Mouse (Mus musculus) G1E (cell line): ENCODE data around the gene Cck. TPM values are rescaled to one million over a fixed set of nuclear protein-coding genes. Genes with fewer than 3 reads are reported as not detected.

Experiments
- ATAC-seq: 2 replicates; pipeline ENCODE4 v1.8.0; 2016; ENCODE audit warnings: mild to moderate bottlenecking; ENCODE audit not compliant: insufficient number of reproducible peaks, poor library complexity, low FRiP score, severe bottlenecking; ENCODE audit errors: extremely low read depth
- DNase-seq: peaks from one replicate; pipeline ENCODE4 v3.0.0; 2012; ENCODE audit warnings: low spot score
- H3K27me3 ChIP-seq: 2 replicates; pipeline ENCODE4 v1.6.1; 2012; ENCODE audit warnings: mild to moderate bottlenecking, low read length, inconsistent platforms; ENCODE audit not compliant: insufficient read depth
- H3K36me3 ChIP-seq: replicated peaks from 2 replicates; pipeline ENCODE3; 2012; ENCODE audit warnings: mild to moderate bottlenecking, inconsistent platforms
- H3K4me1 ChIP-seq: 2 replicates; pipeline ENCODE4 v1.6.1; 2012; ENCODE audit warnings: low read depth, low read length, inconsistent platforms, mixed read lengths; ENCODE audit not compliant: insufficient read depth
- H3K4me3 ChIP-seq: 2 replicates; pipeline ENCODE4 v1.5.1; 2012; ENCODE audit warnings: low read depth, mild to moderate bottlenecking, inconsistent platforms, low read length, moderate library complexity, mixed read lengths
- H3K9me3 ChIP-seq: replicated peaks from 2 replicates; pipeline ENCODE4 v1.6.1; 2012; ENCODE audit warnings: inconsistent platforms
- CTCF ChIP-seq: IDR thresholded peaks from 2 replicates; pipeline ENCODE4 v1.5.1; 2012; ENCODE audit warnings: low read depth, low read length, inconsistent platforms, mixed read lengths
- GATA1 ChIP-seq: IDR thresholded peaks from 2 replicates; pipeline ENCODE4 v1.6.1; 2012; ENCODE audit warnings: borderline replicate concordance, low read length, inconsistent platforms, mixed read lengths
- GATA2 ChIP-seq: IDR thresholded peaks from 2 replicates; pipeline ENCODE4 v1.6.1; 2012; ENCODE audit warnings: low read depth, low read length, inconsistent platforms, borderline replicate concordance
- POLR2AphosphoS5 ChIP-seq: IDR thresholded peaks from 2 replicates; pipeline ENCODE4 v1.6.1; 2012; ENCODE audit warnings: low read depth, low read length, inconsistent platforms; ENCODE audit not compliant: insufficient replicate concordance
- TAL1 ChIP-seq: conservative IDR thresholded peaks from 2 replicates; pipeline ENCODE4 v1.6.1; 2012; ENCODE audit warnings: low read depth, low read length, inconsistent platforms, mixed read lengths
- polyA plus RNA-seq: library from polyadenylated mRNA; stranded (reverse); fragments of >175 nt; gene quantifications from 2 replicates; pipeline ENCODE4 v1.2.3, GENCODE M21; 2012
- total RNA-seq, 2 experiments: library from RNA; stranded (forward) in 1 of 2; stranded (reverse) in 1 of 2; fragments of 200-1000 nt in 1 of 2; fragments of >200 nt in 1 of 2; fragmentation: Nextera tagmentation in 1 of 2; gene quantifications; 2 replicates each; pipeline ENCODE4 v1.2.3; 2014 to 2017

Gene Cck
- total and polyA plus RNA-seq, 3 experiments = not detected

- ATAC-seq (no peak), DNase-seq (no peak)
- Histone ChIP-seq H3K27me3 (peaks cover 16% of the 10 kb centered on the region), H3K36me3 (no peaks in the 10 kb centered on the region), H3K4me1 (no peaks in the 10 kb centered on the region), H3K9me3 (no peaks in the 10 kb centered on the region), H3K4me3 (no peak overlapping the region)
- no peak for TF ChIP-seq TAL1
- no peak for TF ChIP-seq CTCF
Measured at GRCm38 (mm10) chr9:121491592-121492240, 3.8 kb downstream of the Cck start.

DNA sequence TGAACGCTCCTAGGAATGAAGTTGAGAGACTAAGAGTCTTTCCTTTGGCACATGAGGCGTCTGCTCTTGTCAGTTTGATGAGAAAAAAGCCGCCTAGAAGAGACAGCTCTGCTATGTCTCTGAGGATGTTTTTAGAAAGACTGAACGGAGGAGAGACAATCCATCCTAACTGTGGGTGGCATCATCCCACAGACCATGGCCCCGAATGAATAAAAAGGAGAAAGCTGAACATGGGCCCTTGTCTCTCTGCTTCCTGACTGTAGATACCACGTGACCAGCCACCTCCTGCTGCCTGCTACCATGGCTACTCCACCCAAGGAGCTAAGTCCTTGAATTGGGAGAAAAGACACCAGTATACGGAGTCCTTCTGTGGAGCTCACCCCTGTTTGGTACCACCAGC lies 8.3 kb downstream of the Cck start:
- Histone ChIP-seq H3K4me3 (no peak overlapping the region), H3K36me3 (no peaks in the 10 kb centered on the region), H3K9me3 (no peaks in the 10 kb centered on the region), H3K27me3 (peaks cover 16% of the 10 kb centered on the region; the same call in 1 of the 2 replicates), H3K4me1 (no peaks in the 10 kb centered on the region)
- DNase-seq (no peak), ATAC-seq (no peak)
- TF ChIP-seq POLR2AphosphoS5 (no peak), TAL1 (no peak), GATA1 (no peak), GATA2 (no peak), CTCF (no peak)

- peaks cover 18% of the 10 kb centered on the region for H3K27me3 ChIP-seq
- peaks cover 9% of the 10 kb centered on the region for H3K4me1 ChIP-seq
- H3K9me3 ChIP-seq = no peaks in the 10 kb centered on the region
- ATAC-seq = no peak; the same call in 1 of the 2 replicates
- DNase-seq = peak; percentile 28
- TF ChIP-seq TAL1 (no peak), CTCF (peak; percentile 69), GATA2 (no peak), POLR2AphosphoS5 (no peak), GATA1 (no peak)
- H3K36me3 ChIP-seq = peaks cover 2% of the 10 kb centered on the region
- H3K4me3 ChIP-seq = no peak overlapping the region
Measured at GRCm38 (mm10) chr9:121479453-121479852, 16.0 kb downstream of the Cck start.

DNA sequence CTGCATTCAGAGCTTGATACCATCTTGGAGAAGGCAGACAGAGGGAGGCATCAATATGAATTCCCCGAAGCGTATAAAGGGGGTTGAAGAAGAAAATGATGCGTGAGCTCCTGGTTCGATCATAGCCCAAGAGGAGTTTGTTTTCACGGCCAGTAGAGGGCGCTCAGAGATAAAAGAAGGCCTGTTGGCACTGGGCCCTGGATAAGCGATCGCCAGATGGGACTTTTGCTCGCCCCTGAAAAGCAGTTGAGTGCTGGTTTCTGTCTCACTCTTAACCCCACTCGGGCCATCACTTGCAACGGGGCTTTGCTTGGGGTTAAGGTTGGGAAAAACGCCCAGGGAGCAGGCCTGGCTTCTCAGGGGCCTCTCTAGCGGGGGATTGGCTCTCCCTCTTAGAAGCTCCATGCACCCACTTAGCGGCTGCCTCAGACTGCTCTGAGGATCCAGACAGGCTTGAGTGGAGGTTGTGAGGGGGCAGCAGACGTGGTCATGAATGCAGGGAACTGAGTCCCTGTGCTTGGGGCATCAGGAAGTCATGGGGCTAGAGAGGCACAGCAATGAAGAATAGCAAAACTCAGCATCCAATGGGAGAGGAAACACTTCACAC lies 18.1 kb downstream of the Cck start:
- Histone ChIP-seq H3K4me1 (peaks cover 9% of the 10 kb centered on the region), H3K27me3 (peaks cover 10% of the 10 kb centered on the region; the same call in 1 of the 2 replicates), H3K36me3 (peaks cover 19% of the 10 kb centered on the region), H3K4me3 (no peak overlapping the region), H3K9me3 (no peaks in the 10 kb centered on the region)
- TF ChIP-seq CTCF (peak; percentile 35), GATA1 (no peak)
- DNase-seq = peak; percentile 61
- ATAC-seq = 0 out of 2 replicates have a peak, but pooled peaks have one; percentile 54

- TF ChIP-seq GATA1 (no peak), CTCF (no peak), TAL1 (no peak), GATA2 (no peak), POLR2AphosphoS5 (no peak)
- Histone ChIP-seq H3K36me3 (peaks cover 35% of the 10 kb centered on the region), H3K27me3 (peaks cover 6% of the 10 kb centered on the region; the same call in 1 of the 2 replicates), H3K4me3 (no peak overlapping the region), H3K4me1 (peaks cover 9% of the 10 kb centered on the region), H3K9me3 (no peaks in the 10 kb centered on the region)
- ATAC-seq (no peak), DNase-seq (no peak)
Measured at GRCm38 (mm10) chr9:121475488-121476452, 19.7 kb downstream of the Cck start.

DNA sequence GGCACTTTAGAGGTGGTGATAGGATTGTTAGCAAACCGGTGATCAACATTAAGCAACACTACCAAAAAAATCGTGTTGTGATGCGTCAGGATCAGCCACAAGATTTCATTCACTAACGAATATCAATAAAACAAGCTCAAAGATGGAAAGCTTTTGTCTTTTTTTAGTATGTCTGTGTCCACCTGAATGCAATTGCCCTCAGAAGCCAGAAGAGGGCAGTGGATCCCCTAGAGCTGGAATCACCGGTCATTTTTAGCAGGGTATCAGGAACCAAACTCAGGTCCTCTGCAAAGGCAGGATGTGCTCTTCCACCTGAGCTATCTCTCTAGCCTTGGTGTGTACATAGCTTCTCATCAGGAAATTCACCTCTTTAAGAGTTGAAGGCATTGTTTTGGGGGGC lies 20.7 kb downstream of the Cck start:
- Histone ChIP-seq H3K27me3 (peaks cover 4% of the 10 kb centered on the region; the same call in 1 of the 2 replicates), H3K4me1 (peaks cover 9% of the 10 kb centered on the region), H3K4me3 (no peak overlapping the region), H3K36me3 (peaks cover 41% of the 10 kb centered on the region), H3K9me3 (no peaks in the 10 kb centered on the region)
- no peak for DNase-seq
- no peak for ATAC-seq
- no peak for TF ChIP-seq CTCF
- no peak for TF ChIP-seq POLR2AphosphoS5
- no peak for TF ChIP-seq TAL1
- no peak for TF ChIP-seq GATA1
- TF ChIP-seq GATA2 = no peak
